Mouse (Mus musculus) lung, postnatal 0 days (tissue): ENCODE results near the gene Adamtsl2.

Experiments
- CTCF ChIP-seq: IDR thresholded peaks from 2 replicates; pipeline ENCODE4 v1.5.1; 2016; ENCODE audit warnings: antibody characterized with exemption, mild to moderate bottlenecking
- EP300 ChIP-seq: IDR thresholded peaks from 2 replicates; pipeline ENCODE4 v1.6.1; 2016; ENCODE audit warnings: antibody characterized with exemption, mild to moderate bottlenecking, control low read depth

DNA sequence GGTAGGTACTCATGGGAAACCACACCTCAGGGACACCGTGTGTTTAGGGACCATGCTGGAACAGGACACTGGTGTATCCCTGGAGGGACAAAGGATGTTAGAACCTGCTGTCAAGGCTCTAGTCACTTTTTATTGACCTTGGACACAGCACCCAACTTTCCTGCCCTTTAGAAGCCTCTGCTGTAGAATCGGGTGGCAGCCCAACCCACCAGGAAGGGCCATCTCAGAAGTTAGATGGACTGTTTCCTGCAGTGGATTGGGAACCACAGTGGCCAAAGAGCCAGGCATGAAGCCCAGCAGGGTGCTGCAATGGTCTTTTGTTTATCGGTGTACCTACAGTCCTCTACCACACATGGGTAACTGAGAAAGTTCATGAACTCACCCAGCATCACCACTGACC, 34.5 kb upstream of the Adamtsl2 start:
- TF ChIP-seq CTCF (no peak), EP300 (no peak)
